Mouse (Mus musculus): ENCODE data around the gene Ywhaq.

The Ywhaq gene

GRCm38 (mm10) chr12:21417100-21418070, at the start of gene Ywhaq:
Gene Ywhaq, minus strand, starts transcription at chr12:21417637.
- peak; percentile 88 for DNase-seq (ENCODE audit: low spot score)

- no peak for DNase-seq (ENCODE audit: low spot score)
These were observed 46.0 kb upstream of the Ywhaq start for GRCm38 (mm10) chr12:21463448-21463891.

- DNase-seq (ENCODE audit: low spot score) = no peak
These were observed 45.2 kb upstream of the Ywhaq start for GRCm38 (mm10) chr12:21462658-21463057.

GRCm38 (mm10) chr12:21459681-21460080, 42.2 kb upstream of the Ywhaq start:
- no peak for DNase-seq (ENCODE audit: low spot score)

GRCm38 (mm10) chr12:21456021-21456420, 38.6 kb upstream of the Ywhaq start:
- DNase-seq (ENCODE audit: low spot score) = no peak

GRCm38 (mm10) chr12:21451752-21452151, 34.3 kb upstream of the Ywhaq start:
- no peak for DNase-seq (ENCODE audit: low spot score)

GRCm38 (mm10) chr12:21451351-21451750, 33.9 kb upstream of the Ywhaq start:
- DNase-seq (ENCODE audit: low spot score) = no peak

- no peak for DNase-seq (ENCODE audit: low spot score)
These were observed 26.3 kb upstream of the Ywhaq start for GRCm38 (mm10) chr12:21443783-21444182.

GRCm38 (mm10) chr12:21441870-21442269, 24.4 kb upstream of the Ywhaq start:
- DNase-seq (ENCODE audit: low spot score) = no peak

- no peak for DNase-seq (ENCODE audit: low spot score)
These were observed 22.0 kb upstream of the Ywhaq start for GRCm38 (mm10) chr12:21439428-21439827.

GRCm38 (mm10) chr12:21438750-21439394, 21.4 kb upstream of the Ywhaq start:
- DNase-seq (ENCODE audit: low spot score) = no peak

GRCm38 (mm10) chr12:21438294-21438693, 20.9 kb upstream of the Ywhaq start:
- DNase-seq (ENCODE audit: low spot score) = no peak

GRCm38 (mm10) chr12:21431950-21432349, 14.5 kb upstream of the Ywhaq start:
- no peak for DNase-seq (ENCODE audit: low spot score)

- DNase-seq (ENCODE audit: low spot score) = no peak
These were observed 13.6 kb upstream of the Ywhaq start for GRCm38 (mm10) chr12:21431039-21431438.

GRCm38 (mm10) chr12:21430140-21430539, 12.7 kb upstream of the Ywhaq start:
- DNase-seq (ENCODE audit: low spot score) = no peak

GRCm38 (mm10) chr12:21429021-21429420, 11.6 kb upstream of the Ywhaq start:
- no peak for DNase-seq (ENCODE audit: low spot score)

GRCm38 (mm10) chr12:21426065-21426940, 8.9 kb upstream of the Ywhaq start:
- DNase-seq (ENCODE audit: low spot score) = peak; percentile 18

GRCm38 (mm10) chr12:21424683-21425082, 7.2 kb upstream of the Ywhaq start:
- no peak for DNase-seq (ENCODE audit: low spot score)

- DNase-seq (ENCODE audit: low spot score) = no peak
These were observed 1.2 kb upstream of the Ywhaq start for GRCm38 (mm10) chr12:21418621-21419131.

- no peak for DNase-seq (ENCODE audit: low spot score)
These were observed 646 bp upstream of the Ywhaq start for GRCm38 (mm10) chr12:21418083-21418482.

- DNase-seq (ENCODE audit: low spot score) = no peak
These were observed 931 bp downstream of the Ywhaq start for GRCm38 (mm10) chr12:21416506-21416905.

- DNase-seq (ENCODE audit: low spot score) = no peak
These were observed 6.8 kb downstream of the Ywhaq start for GRCm38 (mm10) chr12:21410620-21411019.

All from urinary bladder, postnatal 25 days (tissue).